Mouse (Mus musculus) effector memory CD4-positive, alpha-beta T cell, adult 7 months (primary cell): ENCODE data around the gene Gm21994. TPM values are rescaled to one million over a fixed set of nuclear protein-coding genes. Genes with fewer than 3 reads are reported as not detected.

Experiments
- polyA plus RNA-seq: library from polyadenylated mRNA; unstranded; fragments of 100-300 nt; shearing (Covaris generic); gene quantifications from one replicate; pipeline ENCODE4 v1.2.1, GENCODE M21; 2017

The Gm21994 gene
- polyA plus RNA-seq: 4.4 TPM

DNA sequence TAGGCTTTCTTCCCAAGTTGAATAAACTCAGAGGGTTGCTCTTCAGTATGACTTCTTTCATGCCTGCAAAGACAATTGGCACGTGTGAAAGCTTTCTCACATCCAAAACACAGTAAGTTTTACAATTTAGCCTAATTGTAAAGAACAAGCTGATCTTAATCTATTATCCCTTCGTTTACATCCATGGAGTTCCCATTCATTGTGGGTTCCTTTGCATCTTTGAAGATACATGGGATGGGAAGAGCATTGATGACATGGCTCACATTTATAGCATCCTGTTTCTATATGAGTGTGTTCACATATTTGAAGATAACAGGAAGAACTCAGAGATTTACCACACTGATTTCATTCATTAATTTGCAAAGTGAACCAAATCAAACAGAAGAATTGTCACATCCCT is at the start of gene Gm21994:
TSS of gene Gm21994 (minus strand) at position 101 of the 400 bp plus-strand sequence.

DNA sequence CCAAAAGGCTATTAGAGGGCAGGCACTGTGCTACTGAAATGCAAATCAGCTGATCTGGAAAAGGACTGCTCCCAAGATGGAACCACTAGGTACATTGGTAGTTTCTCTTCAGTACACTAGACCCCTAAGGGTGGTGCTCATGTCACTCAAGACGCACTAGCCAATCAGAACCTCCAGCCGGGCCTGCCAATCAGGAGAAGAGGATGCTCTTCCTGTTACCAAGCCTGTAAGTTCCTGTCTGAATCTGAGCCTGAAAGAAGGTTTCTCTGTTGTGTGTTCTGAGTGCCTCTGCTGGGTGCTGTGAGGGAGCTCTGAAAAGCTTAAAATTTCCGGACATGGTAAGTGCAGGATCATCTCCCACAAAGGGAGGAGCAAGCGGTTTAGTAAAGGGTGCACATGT is 1.9 kb upstream of the Gm21994 start, which contains the start of gene Gm14124:
TSS of gene Gm14124 (plus strand) at position 227 of the 400 bp plus-strand sequence.

DNA sequence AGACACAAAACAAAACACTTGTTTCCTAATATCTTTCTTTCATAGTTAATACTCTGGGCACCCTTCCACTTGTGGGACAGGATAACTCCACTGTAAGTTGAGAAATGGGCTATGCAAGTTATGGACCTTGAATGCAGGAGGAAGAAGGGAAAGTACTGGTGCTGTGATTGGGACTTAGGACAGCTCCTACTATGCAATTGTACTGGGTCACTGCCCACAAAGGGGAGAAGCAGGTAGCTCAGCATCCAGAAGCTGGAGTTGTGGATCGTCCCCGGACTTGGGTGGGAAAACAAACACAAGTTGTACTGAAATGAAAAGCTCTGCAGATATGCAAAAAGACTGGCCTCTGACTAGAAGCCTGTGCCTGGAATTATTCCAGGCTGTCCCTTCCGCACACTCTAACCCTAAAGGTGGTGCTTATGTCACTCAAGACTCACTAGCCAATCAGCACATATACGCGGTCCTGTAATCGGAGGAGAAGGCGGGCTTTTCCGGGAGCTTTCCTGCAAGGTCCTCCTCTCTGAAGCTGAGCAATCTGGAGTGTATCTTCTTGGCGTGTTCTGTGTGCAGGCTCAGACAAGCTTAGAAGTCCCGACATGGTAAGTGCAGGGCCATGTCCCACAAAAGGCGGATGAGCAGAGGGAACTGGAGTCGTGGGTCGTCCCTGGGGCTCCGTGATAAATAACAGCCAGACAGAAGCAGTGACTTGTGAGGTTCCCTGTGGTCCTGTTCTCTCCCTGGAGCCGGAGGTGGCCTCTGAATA is 37.6 kb downstream of the Gm21994 start, which contains the start of gene Zfp937:
TSS of gene Zfp937 (plus strand) at position 474 of the 763 bp plus-strand sequence.

Other genes starting within 250 kb of the Gm21994 start
- 15.8 TPM for gene Zfp120, start 118.9 kb downstream of the Gm21994 start, polyA plus RNA-seq
- gene Gm10770, start 75.9 kb downstream of the Gm21994 start, polyA plus RNA-seq: not detected
- not detected for gene Gm14139, start 73.8 kb downstream of the Gm21994 start, polyA plus RNA-seq
- 0.68 TPM for gene Zfp937, start 37.5 kb downstream of the Gm21994 start, polyA plus RNA-seq
- gene Gm14124, start 1.9 kb upstream of the Gm21994 start, polyA plus RNA-seq: not detected
- gene Gm10130, start 68.1 kb upstream of the Gm21994 start, polyA plus RNA-seq: 1.8 TPM
- 0.68 TPM for gene 3300002I08Rik, start 107.2 kb upstream of the Gm21994 start, polyA plus RNA-seq
- 4.7 TPM for gene Zfp442, start 195.9 kb upstream of the Gm21994 start, polyA plus RNA-seq
- gene Zfp345, start 229.5 kb upstream of the Gm21994 start, polyA plus RNA-seq: 0.13 TPM